Mouse (Mus musculus) lung, postnatal 0 days (tissue): ENCODE data around the gene Pard6a.

Experiments used
- CTCF ChIP-seq: IDR thresholded peaks from 2 replicates; pipeline ENCODE4 v1.5.1; 2016; ENCODE audit warnings: antibody characterized with exemption, mild to moderate bottlenecking
- EP300 ChIP-seq: IDR thresholded peaks from 2 replicates; pipeline ENCODE4 v1.6.1; 2016; ENCODE audit warnings: antibody characterized with exemption, mild to moderate bottlenecking, control low read depth

DNA sequence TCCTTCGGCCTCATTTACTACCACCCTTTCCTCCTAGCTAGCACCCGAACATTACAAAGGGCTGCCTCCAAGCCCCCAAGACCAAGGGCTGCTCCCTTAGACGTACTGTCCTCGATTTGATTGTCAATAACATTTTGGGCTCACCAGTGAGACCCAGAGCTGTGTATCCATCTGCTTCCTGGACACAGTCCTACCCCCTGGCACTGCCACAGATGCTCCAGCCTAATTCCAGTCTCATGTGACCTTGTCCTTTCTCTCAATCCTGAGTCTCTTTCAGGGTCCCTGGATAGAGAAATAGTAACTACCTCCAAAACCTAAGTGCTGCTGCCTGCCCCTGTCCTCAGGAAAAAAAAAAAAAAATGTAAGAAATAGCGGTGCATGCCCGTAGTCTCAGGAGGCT lies 4.0 kb downstream of the Pard6a start:
- TF ChIP-seq EP300 (no peak), CTCF (no peak)
